Mouse (Mus musculus) erythroblast, embryonic 14.5 days (primary cell): ENCODE measurements around the gene Nek1.

Experiments used
- GATA1 ChIP-seq: IDR thresholded peaks from 2 replicates; pipeline ENCODE4 v1.6.1; 2012; ENCODE audit warnings: low read length, inconsistent platforms, mixed read lengths
- TAL1 ChIP-seq: IDR thresholded peaks from 3 replicates; pipeline ENCODE4 v1.6.1; 2012; ENCODE audit warnings: low read length, inconsistent platforms, mixed read lengths

DNA sequence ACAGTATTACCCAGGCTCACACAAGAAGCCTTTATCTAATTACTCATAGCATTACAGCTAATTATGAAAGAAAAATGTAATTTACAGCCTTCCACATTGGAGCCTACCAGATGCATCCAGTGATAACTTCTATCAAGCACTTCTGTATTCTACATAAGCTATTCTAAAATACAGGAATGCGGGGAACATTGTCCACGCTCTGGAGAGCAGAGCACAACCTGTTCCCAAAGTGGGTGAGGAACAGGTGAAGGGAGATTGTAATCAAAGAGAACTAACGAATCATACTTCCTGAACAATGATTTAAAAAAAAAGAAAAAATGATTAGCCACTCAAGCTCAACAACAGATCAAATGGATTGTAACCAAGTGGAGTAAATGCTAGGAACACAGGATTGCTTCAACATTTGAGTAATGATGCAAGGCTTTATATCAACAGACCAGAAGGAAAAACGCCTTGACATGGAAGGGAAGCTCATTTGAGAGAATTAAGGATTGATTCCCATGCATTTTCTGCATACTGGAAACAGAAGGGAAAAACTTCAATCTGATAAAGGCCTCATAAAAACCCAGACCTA, 139.7 kb downstream of the Nek1 start:
- TF ChIP-seq GATA1 (no peak), TAL1 (no peak)
